Mouse (Mus musculus) MEL-GATA-1-ER (cell line): ENCODE data around the gene Sis.

Experiments
- DNase-seq: peaks from one replicate; pipeline ENCODE4 v3.0.0-alpha.2; 2012; ENCODE audit warnings: low read depth; ENCODE audit errors: extremely low read depth

Sis gene

GRCm38 (mm10) chr3:72967675-72968074, at the start of gene Sis:
TSS of gene Sis (minus strand) at chr3:72967863.
- DNase-seq, result no peak

GRCm38 (mm10) chr3:73006045-73006444, 38.4 kb upstream of the Sis start:
- DNase-seq, result no peak

GRCm38 (mm10) chr3:73002933-73003696, 35.5 kb upstream of the Sis start:
- no peak for DNase-seq

- no peak for DNase-seq
These were observed 29.9 kb upstream of the Sis start for GRCm38 (mm10) chr3:72997517-72997916.

- DNase-seq, result no peak
These were observed 23.3 kb upstream of the Sis start for GRCm38 (mm10) chr3:72990992-72991391.

- DNase-seq, result no peak
These were observed 8.9 kb upstream of the Sis start for GRCm38 (mm10) chr3:72976602-72977001.

GRCm38 (mm10) chr3:72918919-72919526, 48.6 kb downstream of the Sis start:
- DNase-seq, result no peak

- DNase-seq, result no peak
These were observed 85.2 kb downstream of the Sis start for GRCm38 (mm10) chr3:72882501-72882900.

GRCm38 (mm10) chr3:72868141-72868540, 99.5 kb downstream of the Sis start:
- no peak for DNase-seq

- no peak for DNase-seq
These were observed 108.9 kb downstream of the Sis start for GRCm38 (mm10) chr3:72858738-72859137.

- DNase-seq, result no peak
These were observed 112.3 kb downstream of the Sis start for GRCm38 (mm10) chr3:72855405-72855804.

GRCm38 (mm10) chr3:72840641-72841040, 127.0 kb downstream of the Sis start:
- no peak for DNase-seq
